Mouse (Mus musculus) embryo, embryonic 10.5 days (tissue): ENCODE measurements at regions not wholly inside any gene's neighbourhood (a gene's known extent, or its start where the extent isn't known, plus 50 kb on each side); places are given as distances from the start of the nearest gene placed in this dataset.

Experiments
- DNase-seq: peaks from one replicate; pipeline ENCODE4 v3.0.0-alpha.2; 2015; ENCODE audit warnings: low spot score

DNA sequence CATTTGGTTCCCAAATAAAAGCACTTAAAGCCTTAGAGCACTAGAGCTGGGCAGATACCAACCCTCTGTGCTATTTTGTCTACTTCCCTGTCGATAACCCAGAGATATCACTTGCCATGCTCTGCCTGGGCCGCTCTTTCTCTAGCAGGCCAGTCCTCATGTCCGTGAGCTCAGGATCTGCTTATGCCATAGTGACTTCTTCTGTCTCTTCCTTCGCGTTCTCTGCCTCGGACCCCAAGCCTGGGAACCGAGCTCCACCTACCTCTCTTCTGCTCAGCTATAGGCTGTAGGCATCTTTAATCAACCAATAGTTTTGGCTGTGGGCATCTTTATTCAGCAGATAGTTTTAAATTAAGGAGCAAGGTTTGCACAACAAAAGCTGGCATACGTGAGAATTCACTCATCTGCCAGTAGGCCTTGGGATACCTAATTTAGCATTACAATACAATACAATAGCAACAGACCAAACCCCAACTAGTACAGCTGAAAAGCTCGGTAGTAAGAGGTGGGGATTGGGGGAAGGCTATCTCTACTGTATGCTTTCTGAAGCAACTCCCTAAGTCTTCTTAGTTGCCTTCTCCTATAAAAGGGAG lies 72.0 kb upstream of the Eomes start:
- DNase-seq, result no peak

GRCm38 (mm10) chr9:118416032-118416431 lies 62.0 kb upstream of the Eomes start:
- DNase-seq, result no peak

- no peak for DNase-seq
These were observed 61.5 kb upstream of the Eomes start for GRCm38 (mm10) chr9:118416475-118416874.

GRCm38 (mm10) chr9:118424344-118424743 lies 53.7 kb upstream of the Eomes start:
- no peak for DNase-seq
